Mouse (Mus musculus) stomach, embryonic 16.5 days (tissue): ENCODE data around the gene Slc35b4. TPM values are rescaled to one million over a fixed set of nuclear protein-coding genes. Genes with fewer than 3 reads are reported as not detected.

Experiments
- ATAC-seq: fragments of 200-750 bp; cut with Nextera tagmentation; 2 replicates; pipeline ENCODE4 v1.8.0; 2017; ENCODE audit warnings: moderate number of reproducible peaks, moderate TSS enrichment; ENCODE audit not compliant: insufficient read depth, low FRiP score
- H3K27ac ChIP-seq: fragments of 300-500 bp; sonication (generic); 2 replicates; pipeline ENCODE4 v1.5.1; 2014; ENCODE audit warnings: low read length
- H3K27me3 ChIP-seq: fragments of 300-500 bp; sonication (generic); 2 replicates; pipeline ENCODE4 v1.6.1; 2014; ENCODE audit warnings: low read length, control low read depth, mixed read lengths; ENCODE audit not compliant: control insufficient read depth, insufficient read depth
- H3K36me3 ChIP-seq: fragments of 300-500 bp; sonication (generic); 2 replicates; pipeline ENCODE4 v1.6.1; 2014; ENCODE audit warnings: low read length; ENCODE audit not compliant: control insufficient read depth, insufficient read depth
- H3K4me1 ChIP-seq: fragments of 300-500 bp; sonication (generic); 2 replicates; pipeline ENCODE4 v1.6.1; 2014; ENCODE audit warnings: low read length, control low read depth, mixed read lengths; ENCODE audit not compliant: control insufficient read depth, insufficient read depth
- H3K4me2 ChIP-seq: fragments of 300-500 bp; sonication (generic); 2 replicates; pipeline ENCODE4 v1.6.1; 2014; ENCODE audit warnings: low read depth, low read length, mixed read lengths
- H3K4me3 ChIP-seq: fragments of 300-500 bp; sonication (generic); replicated peaks from 2 replicates; pipeline ENCODE4 v1.5.1; 2014; ENCODE audit warnings: mild to moderate bottlenecking, low read length
- H3K9ac ChIP-seq: fragments of 300-500 bp; sonication (generic); 2 replicates; pipeline ENCODE4 v1.6.1; 2014; ENCODE audit warnings: low read length
- H3K9me3 ChIP-seq: fragments of 300-500 bp; sonication (generic); replicated peaks from 2 replicates; pipeline ENCODE4 v1.6.1; 2016; ENCODE audit warnings: low read length, control low read depth; ENCODE audit not compliant: control insufficient read depth
- WGBS: fragments of 180-500 bp; shearing (Covaris S2); extraction: QIAGEN DNeasy Blood & Tissue Kit; methylation state at CpG from one replicate; pipeline ENCODE4 v1.1.7; 2014; 5-methylcytosine and 5-hydroxymethylcytosine counted together
- polyA plus RNA-seq: library from polyadenylated mRNA; unstranded; fragments of >200 nt; fragmentation: Nextera tagmentation; extraction: Ambion mirVana; gene quantifications from 2 replicates; pipeline ENCODE4 v1.2.1, GENCODE M21; 2015

The Slc35b4 gene
- polyA plus RNA-seq, 1 experiment from 2014 or later = 43.4 TPM

GRCm38 (mm10) chr6:34174715-34175114 lies 2.2 kb downstream of the Slc35b4 start:
- WGBS = 53% methylated on average over 8 of the region's 8 CpGs
- Histone ChIP-seq H3K9ac (no peak overlapping the region), H3K4me1 (peaks cover 6% of the 10 kb centered on the region), H3K9me3 (no peaks in the 10 kb centered on the region), H3K4me2 (no peak overlapping the region), H3K4me3 (no peak overlapping the region), H3K27me3 (no peaks in the 10 kb centered on the region), H3K27ac (no peak overlapping the region), H3K36me3 (no peaks in the 10 kb centered on the region)
- no peak for ATAC-seq

- 86% methylated on average over 12 of the region's 12 CpGs for WGBS
- H3K4me2 ChIP-seq = no peak overlapping the region
- no peaks in the 10 kb centered on the region for H3K27me3 ChIP-seq
- H3K36me3 ChIP-seq = no peaks in the 10 kb centered on the region
- no peak overlapping the region for H3K4me3 ChIP-seq
- H3K4me1 ChIP-seq = peaks cover 6% of the 10 kb centered on the region
- H3K27ac ChIP-seq = no peak overlapping the region
- H3K9ac ChIP-seq = no peak overlapping the region
- no peaks in the 10 kb centered on the region for H3K9me3 ChIP-seq
- ATAC-seq = no peak
These were observed 3.7 kb downstream of the Slc35b4 start for GRCm38 (mm10) chr6:34173251-34173650.

GRCm38 (mm10) chr6:34171748-34172457 lies 5.0 kb downstream of the Slc35b4 start:
- WGBS = 89% methylated on average over 12 of the region's 12 CpGs
- peaks cover 6% of the 10 kb centered on the region for H3K4me1 ChIP-seq
- no peak overlapping the region for H3K27ac ChIP-seq
- no peaks in the 10 kb centered on the region for H3K9me3 ChIP-seq
- 0 out of 2 replicates have a peak, but pooled peaks cover 4% of the 10 kb centered on the region for H3K36me3 ChIP-seq
- no peak overlapping the region for H3K4me2 ChIP-seq
- ATAC-seq = no peak
- H3K9ac ChIP-seq = no peak overlapping the region
- H3K27me3 ChIP-seq = no peaks in the 10 kb centered on the region
- no peak overlapping the region for H3K4me3 ChIP-seq

GRCm38 (mm10) chr6:34170844-34171494 lies 5.9 kb downstream of the Slc35b4 start:
- WGBS = 69% methylated on average over 7 of the region's 7 CpGs
- ATAC-seq = no peak
- H3K4me2 ChIP-seq = no peak overlapping the region
- no peak overlapping the region for H3K4me3 ChIP-seq
- no peak overlapping the region for H3K27ac ChIP-seq
- H3K9ac ChIP-seq = no peak overlapping the region
- H3K4me1 ChIP-seq = peaks cover 4% of the 10 kb centered on the region
- no peaks in the 10 kb centered on the region for H3K27me3 ChIP-seq
- 0 out of 2 replicates have a peak, but pooled peaks cover 6% of the 10 kb centered on the region for H3K36me3 ChIP-seq
- H3K9me3 ChIP-seq = no peaks in the 10 kb centered on the region

- Histone ChIP-seq H3K9me3 (no peaks in the 10 kb centered on the region), H3K36me3 (0 out of 2 replicates have a peak, but pooled peaks cover 6% of the 10 kb centered on the region), H3K4me1 (no peaks in the 10 kb centered on the region), H3K4me3 (no peak overlapping the region), H3K4me2 (no peak overlapping the region), H3K27ac (no peak overlapping the region), H3K27me3 (no peaks in the 10 kb centered on the region), H3K9ac (no peak overlapping the region)
- 84% methylated on average over 3 of the region's 3 CpGs for WGBS
- ATAC-seq = no peak
These were observed 8.1 kb downstream of the Slc35b4 start for GRCm38 (mm10) chr6:34168834-34169233.

- peaks cover 5% of the 10 kb centered on the region; the same call in 1 of the 2 replicates for H3K4me1 ChIP-seq
- H3K4me2 ChIP-seq = no peak overlapping the region
- no peaks in the 10 kb centered on the region for H3K27me3 ChIP-seq
- H3K4me3 ChIP-seq = no peak overlapping the region
- peaks cover 31% of the 10 kb centered on the region; the same call in 1 of the 2 replicates for H3K36me3 ChIP-seq
- WGBS = 76% methylated on average over 9 of the region's 9 CpGs
- H3K9me3 ChIP-seq = no peaks in the 10 kb centered on the region
- H3K27ac ChIP-seq = no peak overlapping the region
- no peak overlapping the region for H3K9ac ChIP-seq
- no peak for ATAC-seq
These were observed 13.9 kb downstream of the Slc35b4 start for GRCm38 (mm10) chr6:34163014-34163413.

GRCm38 (mm10) chr6:34162607-34163006 lies 14.3 kb downstream of the Slc35b4 start:
- Histone ChIP-seq H3K4me3 (no peak overlapping the region), H3K9ac (no peak overlapping the region), H3K9me3 (no peaks in the 10 kb centered on the region), H3K27ac (no peak overlapping the region), H3K36me3 (peaks cover 32% of the 10 kb centered on the region; the same call in 1 of the 2 replicates), H3K4me2 (no peak overlapping the region), H3K4me1 (peaks cover 5% of the 10 kb centered on the region; the same call in 1 of the 2 replicates), H3K27me3 (no peaks in the 10 kb centered on the region)
- WGBS = 72% methylated on average over 2 of the region's 2 CpGs
- ATAC-seq = no peak

- Histone ChIP-seq H3K9ac (no peak overlapping the region), H3K27me3 (no peaks in the 10 kb centered on the region), H3K4me1 (peaks cover 10% of the 10 kb centered on the region; the same call in 1 of the 2 replicates), H3K4me2 (no peak overlapping the region), H3K36me3 (peaks cover 35% of the 10 kb centered on the region; the same call in 1 of the 2 replicates), H3K4me3 (no peak overlapping the region), H3K27ac (no peak overlapping the region), H3K9me3 (no peaks in the 10 kb centered on the region)
- ATAC-seq = no peak
- WGBS = 79% methylated on average over 7 of the region's 7 CpGs
These were observed 15.4 kb downstream of the Slc35b4 start for GRCm38 (mm10) chr6:34161511-34161910.

GRCm38 (mm10) chr6:34160816-34161310 lies 16.0 kb downstream of the Slc35b4 start:
- no peak for ATAC-seq
- H3K9ac ChIP-seq = no peak overlapping the region
- H3K36me3 ChIP-seq = peaks cover 35% of the 10 kb centered on the region; the same call in 1 of the 2 replicates
- no peaks in the 10 kb centered on the region for H3K9me3 ChIP-seq
- peaks cover 16% of the 10 kb centered on the region for H3K4me1 ChIP-seq
- H3K27me3 ChIP-seq = no peaks in the 10 kb centered on the region
- no peak overlapping the region for H3K4me2 ChIP-seq
- H3K4me3 ChIP-seq = no peak overlapping the region
- no peak overlapping the region for H3K27ac ChIP-seq
- WGBS = 89% methylated on average over 7 of the region's 7 CpGs
